Mouse (Mus musculus): ENCODE measurements around the gene Macrod2.
"Not testable (repeated sequence)": the region's sequence is repeated elsewhere in the genome, so short reads cannot be mapped to it uniquely, and the experiment has no call there.

Gene Macrod2

GRCm38 (mm10) chr2:140698585-140698984 is 303.5 kb downstream of the Macrod2 start:
- in situ Hi-C loops (cut with MboI, MseI): no loop called here

GRCm38 (mm10) chr2:140703377-140703776 is 308.3 kb downstream of the Macrod2 start:
- in situ Hi-C loops (cut with MboI, MseI): no loop called here

GRCm38 (mm10) chr2:140704146-140704545 is 309.0 kb downstream of the Macrod2 start:
- in situ Hi-C loops (cut with MboI, MseI): no loop called here

- in situ Hi-C loops (cut with MboI, MseI): no loop called here
Observed at GRCm38 (mm10) chr2:140705278-140705677, 310.2 kb downstream of the Macrod2 start.

- in situ Hi-C loops (cut with MboI, MseI): no loop called here
Observed at GRCm38 (mm10) chr2:140707550-140707949, 312.4 kb downstream of the Macrod2 start.

- in situ Hi-C loops (cut with MboI, MseI): no loop called here
Observed at GRCm38 (mm10) chr2:140715822-140716221, 320.7 kb downstream of the Macrod2 start.

- in situ Hi-C loops (cut with MboI, MseI): no loop called here
Observed at GRCm38 (mm10) chr2:140717407-140717806, 322.3 kb downstream of the Macrod2 start.

GRCm38 (mm10) chr2:140732616-140733183 is 337.6 kb downstream of the Macrod2 start:
- in situ Hi-C loops (cut with MboI, MseI): no loop called here

- in situ Hi-C loops (cut with MboI, MseI): no loop called here
Observed at GRCm38 (mm10) chr2:140740511-140740910, 345.4 kb downstream of the Macrod2 start.

GRCm38 (mm10) chr2:140742954-140743353 is 347.8 kb downstream of the Macrod2 start:
- in situ Hi-C loops (cut with MboI, MseI): not testable (repeated sequence)

GRCm38 (mm10) chr2:140758881-140759280 is 363.8 kb downstream of the Macrod2 start:
- in situ Hi-C loops (cut with MboI, MseI): no loop called here

- in situ Hi-C loops (cut with MboI, MseI): loop anchor here in 1 of 2 experiments (10.0 kb wide), 1 partner anchor 125 kb away; no protein-coding TSS in a partner anchor
Observed at GRCm38 (mm10) chr2:140759732-140760131, 364.6 kb downstream of the Macrod2 start.

GRCm38 (mm10) chr2:140760137-140760536 is 365.0 kb downstream of the Macrod2 start:
- in situ Hi-C loops (cut with MboI, MseI): loop anchor here in 1 of 2 experiments (10.0 kb wide), 1 partner anchor 125 kb away; no protein-coding TSS in a partner anchor

- in situ Hi-C loops (cut with MboI, MseI): loop anchor here in 1 of 2 experiments (10.0 kb wide), 1 partner anchor 122 kb away; no protein-coding TSS in a partner anchor
Observed at GRCm38 (mm10) chr2:140763076-140763891, 368.2 kb downstream of the Macrod2 start.

GRCm38 (mm10) chr2:140769473-140769872 is 374.4 kb downstream of the Macrod2 start:
- in situ Hi-C loops (cut with MboI, MseI): loop anchor here in 1 of 2 experiments (10.0 kb wide), 1 partner anchor 115 kb away; no protein-coding TSS in a partner anchor

GRCm38 (mm10) chr2:140772825-140773224 is 377.7 kb downstream of the Macrod2 start:
- in situ Hi-C loops (cut with MboI, MseI): no loop called here

GRCm38 (mm10) chr2:140773456-140773855 is 378.3 kb downstream of the Macrod2 start:
- in situ Hi-C loops (cut with MboI, MseI): no loop called here

GRCm38 (mm10) chr2:140774808-140775370 is 379.8 kb downstream of the Macrod2 start:
- in situ Hi-C loops (cut with MboI, MseI): no loop called here

- in situ Hi-C loops (cut with MboI, MseI): no loop called here
Observed at GRCm38 (mm10) chr2:140775448-140776101, 380.5 kb downstream of the Macrod2 start.

GRCm38 (mm10) chr2:140778212-140778611 is 383.1 kb downstream of the Macrod2 start:
- in situ Hi-C loops (cut with MboI, MseI): no loop called here

- in situ Hi-C loops (cut with MboI, MseI): no loop called here
Observed at GRCm38 (mm10) chr2:140783041-140783440, 387.9 kb downstream of the Macrod2 start.

GRCm38 (mm10) chr2:140784626-140785025 is 389.5 kb downstream of the Macrod2 start:
- in situ Hi-C loops (cut with MboI, MseI): no loop called here
